Mouse (Mus musculus): ENCODE measurements at regions not wholly inside any gene's neighbourhood (a gene's known extent, or its start where the extent isn't known, plus 50 kb on each side); places are given as distances from the start of the nearest gene placed in this dataset.

- TF ChIP-seq CTCF (IDR thresholded peaks at IDR 0.05; ENCODE audit: low read depth, low read length): no peak
- TF ChIP-seq POLR2A (IDR thresholded peaks at IDR 0.05; ENCODE audit: borderline replicate concordance, low read depth, low read length): no peak
Measured at GRCm38 (mm10) chr10:9544041-9544786, 130.8 kb downstream of the Samd5 start.
